Mouse (Mus musculus) urinary bladder, postnatal 36 days (tissue): ENCODE data around the gene Cdhr5.
"Not testable (repeated sequence)": the region's sequence is repeated elsewhere in the genome, so short reads cannot be mapped to it uniquely, and the experiment has no call there.

Experiments
- DNase-seq, 2 experiments: peaks; one replicate each; pipeline ENCODE4 v3.0.0; 2022; ENCODE audit warnings: low spot score in 2 of 2, mixed read lengths in 1 of 2

The Cdhr5 gene

GRCm38 (mm10) chr7:141277701-141278678 is 1.4 kb upstream of the Cdhr5 start:
- no peak for DNase-seq

GRCm38 (mm10) chr7:141275356-141275755 is 1.2 kb downstream of the Cdhr5 start:
- DNase-seq: no peak

DNA sequence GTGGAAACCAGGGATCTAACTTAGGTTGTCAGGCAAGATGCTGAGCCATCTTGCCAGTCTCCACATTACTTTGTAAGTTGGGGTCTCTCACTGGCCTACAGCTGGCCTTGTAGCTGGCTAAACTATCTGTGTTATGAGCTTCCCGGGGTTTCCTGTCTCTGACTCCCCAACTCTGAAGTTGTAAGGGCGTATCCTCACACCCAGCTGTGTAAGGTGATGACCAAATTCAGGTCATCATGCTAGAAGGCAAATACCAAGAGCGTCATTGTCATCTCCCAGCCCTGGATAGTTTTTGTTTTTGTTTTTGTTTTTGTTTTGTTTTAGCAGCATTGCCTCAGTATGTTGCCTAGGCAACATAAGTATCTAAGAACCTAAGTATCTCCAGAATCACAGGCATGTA is 6.0 kb downstream of the Cdhr5 start:
- DNase-seq: no peak

DNA sequence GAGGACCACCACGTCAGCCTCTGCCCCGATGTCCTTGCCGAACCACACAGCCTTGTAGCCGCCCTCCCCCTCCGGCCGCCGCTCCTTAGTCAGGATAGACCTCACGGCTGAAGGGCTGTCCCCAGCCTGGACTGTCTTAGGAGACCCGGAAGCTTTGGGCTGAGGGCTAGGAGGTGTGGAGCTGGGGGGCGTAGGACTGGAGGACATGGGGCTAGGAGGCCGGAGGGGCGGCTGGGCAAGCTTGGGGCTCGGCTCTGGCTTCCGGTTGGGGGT is 7.4 kb downstream of the Cdhr5 start:
- no peak for DNase-seq

GRCm38 (mm10) chr7:141268466-141269272 is 7.9 kb downstream of the Cdhr5 start:
- no peak for DNase-seq

GRCm38 (mm10) chr7:141265739-141266561 is 10.6 kb downstream of the Cdhr5 start, which contains the start of gene Irf7:
Gene Irf7, minus strand, starts transcription at chr7:141266481.
- DNase-seq: peak; percentile 69 to 72

GRCm38 (mm10) chr7:141265411-141265738 is 11.2 kb downstream of the Cdhr5 start:
- no peak for DNase-seq

GRCm38 (mm10) chr7:141264761-141265410 is 11.7 kb downstream of the Cdhr5 start:
- DNase-seq: no peak

- DNase-seq: no peak
Measured at GRCm38 (mm10) chr7:141264041-141264700, 12.4 kb downstream of the Cdhr5 start.

DNA sequence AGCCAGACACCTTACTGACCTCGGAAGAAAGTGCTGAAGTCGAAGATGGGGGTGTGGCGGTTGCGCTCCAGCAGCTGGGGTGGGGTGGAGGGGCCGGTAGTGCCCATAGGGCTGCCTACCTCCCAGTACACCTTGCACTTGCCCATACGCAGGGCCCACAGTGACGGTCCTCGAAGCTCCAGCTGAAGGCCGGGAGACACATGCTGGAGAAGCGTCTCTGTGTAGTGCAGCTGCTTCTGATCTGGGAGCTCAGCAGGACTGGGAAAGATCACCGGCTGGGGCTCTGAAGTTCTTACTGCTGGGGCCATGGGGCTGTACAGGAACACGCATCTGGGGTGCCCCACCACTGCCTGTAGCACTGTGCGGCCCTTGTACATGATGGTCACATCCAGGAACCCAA is 12.9 kb downstream of the Cdhr5 start:
- no peak for DNase-seq

DNA sequence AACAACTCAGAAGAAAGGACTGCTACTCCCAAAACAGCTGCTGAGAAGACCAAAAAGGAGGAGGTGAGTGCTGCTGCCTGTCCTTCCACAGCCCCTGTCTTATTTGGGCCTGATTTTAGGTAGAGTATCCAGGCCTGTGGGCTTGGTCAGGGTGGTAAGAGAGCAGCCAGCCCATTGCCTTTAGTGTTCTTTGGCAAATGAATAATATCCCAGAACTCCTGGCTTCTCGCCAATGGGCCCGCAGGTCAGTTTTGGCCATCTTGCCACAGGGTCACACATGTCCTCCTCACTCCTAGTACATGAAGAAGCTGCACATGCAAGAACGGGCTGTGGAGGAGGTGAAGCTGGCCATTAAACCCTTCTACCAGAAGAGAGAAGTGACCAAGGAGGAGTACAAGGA is 15.1 kb downstream of the Cdhr5 start:
- DNase-seq: no peak

DNA sequence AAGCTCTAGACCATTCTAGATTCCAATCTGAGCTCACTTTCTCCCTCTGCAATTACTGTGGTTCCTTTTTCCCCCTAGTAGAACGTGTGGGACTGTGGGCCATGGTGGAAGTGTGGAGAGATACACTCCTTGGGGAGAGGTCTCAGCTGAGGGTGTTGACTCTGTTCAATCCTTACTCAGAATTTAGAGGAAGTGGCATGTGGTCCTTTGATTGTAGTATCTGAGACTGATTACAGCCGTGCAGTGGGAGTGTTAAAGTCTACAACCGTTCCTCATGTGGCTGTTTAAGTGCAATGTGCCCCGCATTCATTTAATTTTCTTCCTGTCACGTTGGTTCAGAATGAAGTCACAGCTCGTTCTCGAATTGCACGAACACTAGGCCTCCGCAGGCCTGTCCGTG is 20.4 kb downstream of the Cdhr5 start:
- no peak for DNase-seq

GRCm38 (mm10) chr7:141250486-141250885 is 26.1 kb downstream of the Cdhr5 start:
- DNase-seq: not testable (repeated sequence)

DNA sequence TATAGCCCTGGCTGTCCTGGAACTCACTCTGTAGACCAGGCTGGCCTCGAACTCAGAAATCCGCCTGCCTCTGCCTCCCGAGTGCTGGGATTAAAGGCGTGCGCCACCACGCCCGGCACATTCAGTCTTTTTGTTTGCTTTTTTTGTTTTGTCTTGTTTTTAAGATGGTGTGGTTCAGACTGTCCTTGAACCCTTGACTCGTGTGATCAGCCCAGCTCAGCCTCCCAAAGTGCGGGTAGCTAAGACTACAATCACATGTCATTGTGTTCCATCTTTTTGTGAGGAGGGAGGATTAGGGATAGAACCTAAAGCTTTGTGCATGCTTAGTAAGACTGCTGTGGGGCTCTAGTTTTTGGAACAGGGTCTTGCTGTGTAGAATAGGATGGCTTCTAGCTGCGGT is 45.0 kb downstream of the Cdhr5 start:
- DNase-seq: no peak

DNA sequence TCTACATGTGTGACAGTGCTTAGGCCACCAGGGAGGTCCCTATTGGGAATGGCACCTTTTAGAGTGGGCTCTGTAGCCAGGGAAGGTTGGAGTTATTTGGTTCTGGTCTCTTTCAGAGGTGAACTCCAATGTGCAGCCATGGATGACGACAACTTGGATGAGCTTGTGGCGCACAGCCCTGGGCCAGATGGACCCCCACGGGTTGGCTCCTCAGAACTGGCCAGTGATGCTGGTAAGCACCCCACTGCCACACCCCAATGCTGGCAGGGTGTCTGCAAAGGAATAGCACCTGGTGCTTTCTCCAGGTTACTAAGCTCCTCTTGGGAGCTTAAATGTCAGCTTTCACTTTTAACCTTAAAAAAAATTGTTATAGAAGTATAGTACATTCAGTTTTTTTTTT is 45.5 kb downstream of the Cdhr5 start:
- no peak for DNase-seq

DNA sequence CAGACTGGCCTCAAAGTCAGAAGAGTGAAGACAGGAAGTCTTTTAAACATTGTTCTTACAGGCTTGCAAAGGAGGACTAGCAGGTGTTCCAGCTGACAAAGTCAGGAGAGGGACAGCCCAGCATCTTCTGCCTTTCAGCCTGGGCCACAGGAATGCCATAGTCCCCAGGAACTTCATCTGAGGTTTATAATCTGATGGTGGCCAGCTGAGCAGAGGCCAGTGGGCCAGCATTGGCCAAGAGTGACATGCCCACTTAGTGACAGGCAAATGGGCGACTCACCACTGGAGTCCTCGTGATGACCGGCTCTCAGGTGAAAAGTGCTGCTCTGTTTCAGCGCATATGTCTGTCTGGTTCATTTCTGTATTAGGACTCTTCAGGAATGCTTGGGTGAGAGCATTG is 46.0 kb downstream of the Cdhr5 start:
- no peak for DNase-seq

DNA sequence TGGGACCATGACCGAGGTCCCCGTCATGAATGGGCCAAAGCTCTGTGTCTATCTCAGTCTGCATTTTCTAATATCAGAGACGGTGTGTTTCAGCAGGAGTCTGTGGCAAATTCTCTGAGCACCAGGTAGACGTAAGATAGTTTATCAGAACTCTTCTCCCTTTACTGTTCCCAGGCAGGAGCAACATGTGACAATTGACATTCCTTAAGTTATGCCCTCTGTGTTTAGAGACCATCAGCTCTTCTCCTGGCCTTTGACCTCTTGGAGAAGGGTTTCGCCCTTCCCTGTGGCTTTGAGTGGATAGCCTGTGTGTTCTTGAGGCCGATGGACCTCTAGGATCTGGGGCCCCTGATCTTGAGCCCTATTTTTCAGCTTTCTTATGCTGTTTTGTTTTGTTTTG is 46.9 kb downstream of the Cdhr5 start:
- no peak for DNase-seq

- DNase-seq: peak; percentile 89 to 92
Measured at GRCm38 (mm10) chr7:141228279-141229067, 48.1 kb downstream of the Cdhr5 start, which contains the start of gene Phrf1. Gene Phrf1, plus strand, starts transcription at chr7:141228784.

DNA sequence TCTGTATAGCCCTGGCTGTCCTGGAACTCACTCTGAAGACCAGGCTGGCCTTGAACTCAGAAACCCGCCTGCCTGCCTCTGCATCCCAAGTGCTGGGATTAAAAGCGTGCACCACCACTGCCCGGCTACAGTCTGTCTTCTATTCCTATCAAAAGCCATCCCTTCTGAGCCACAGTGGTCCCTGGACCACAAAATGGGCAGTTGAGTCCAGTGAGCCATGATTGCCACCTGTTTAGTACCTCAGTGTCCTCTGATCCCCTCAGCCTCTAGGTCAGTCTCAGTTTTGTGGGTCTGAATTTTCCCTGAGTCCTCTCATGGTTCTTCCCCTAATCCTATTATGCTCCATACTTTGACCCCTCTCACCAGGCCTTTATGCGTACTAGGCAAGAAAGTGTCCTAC is 48.8 kb downstream of the Cdhr5 start:
- DNase-seq: no peak

- no peak for DNase-seq
Measured at GRCm38 (mm10) chr7:141226535-141226934, 50.1 kb downstream of the Cdhr5 start.
